Mouse (Mus musculus) spleen, adult 18-20 months (tissue): ENCODE data around the gene Il22.
A peak's percentile ranks its signal among the peaks of the same experiment; 100 is the strongest.
"Not testable (repeated sequence)": the region's sequence is repeated elsewhere in the genome, so short reads cannot be mapped to it uniquely, and the experiment has no call there.

Experiments
- DNase-seq, 2 experiments: peaks; one replicate each; pipeline ENCODE4 v3.0.0; 2022; ENCODE audit warnings: mixed read lengths in 2 of 2

Il22 gene

DNA sequence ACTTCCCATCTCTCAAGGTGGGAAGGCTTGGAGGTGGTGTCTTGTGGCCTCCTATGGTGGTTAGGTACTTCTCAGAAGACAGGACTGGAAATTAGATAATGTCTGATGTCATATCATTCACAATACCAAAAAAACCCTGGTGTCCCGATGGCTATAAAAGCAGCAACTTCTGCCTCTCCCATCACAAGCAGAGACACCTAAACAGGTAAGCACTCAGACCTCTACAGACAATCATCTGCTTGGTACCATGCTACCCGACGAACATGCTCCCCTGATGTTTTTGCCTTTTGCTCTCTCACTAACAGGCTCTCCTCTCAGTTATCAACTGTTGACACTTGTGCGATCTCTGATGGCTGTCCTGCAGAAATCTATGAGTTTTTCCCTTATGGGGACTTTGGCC, at the start of gene Il22:
Il22 (plus strand) TSS at position 301 of the 400 bp plus-strand sequence.
- no peak for DNase-seq

DNA sequence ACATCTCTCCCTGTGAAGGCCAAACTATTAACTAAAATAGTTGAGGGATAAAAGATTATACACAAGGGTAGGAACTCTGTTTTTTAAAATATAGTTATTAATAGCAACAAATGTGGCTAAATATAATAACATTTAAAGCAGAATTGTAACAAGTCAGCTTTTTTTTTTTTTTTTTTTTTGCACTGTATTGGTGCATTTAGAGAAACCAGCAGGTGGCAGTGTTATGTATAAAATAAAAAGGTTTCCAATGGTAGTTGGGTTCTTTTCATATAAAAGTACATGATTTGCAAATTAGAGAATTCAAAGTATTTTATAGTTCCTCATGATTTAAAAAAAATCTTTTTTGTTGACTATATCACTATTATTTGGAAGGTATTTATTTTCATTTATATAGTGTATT, 48.8 kb upstream of the Il22 start:
- DNase-seq = no peak

DNA sequence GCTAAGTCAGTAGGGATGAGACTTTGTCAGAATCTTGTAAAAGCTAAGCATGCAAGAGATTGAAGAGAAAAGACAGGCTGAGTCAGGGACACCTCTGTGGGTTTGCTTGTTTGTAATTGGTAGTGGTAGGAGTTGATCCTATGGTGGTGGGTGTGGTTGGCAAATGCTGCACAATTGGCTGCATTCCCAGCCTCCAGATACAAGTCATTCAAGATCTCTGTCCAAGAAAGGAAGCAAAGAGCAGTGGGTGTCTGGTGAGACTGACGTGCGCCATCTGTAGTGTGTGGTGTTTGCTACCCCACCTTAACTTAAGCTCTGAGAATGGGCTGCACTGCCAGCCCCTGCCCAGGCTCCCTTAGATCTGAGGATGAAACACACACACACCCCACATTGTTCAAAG, 43.6 kb upstream of the Il22 start:
- DNase-seq = no peak

GRCm38 (mm10) chr10:118169212-118169611, 35.5 kb upstream of the Il22 start:
- DNase-seq = no peak

DNA sequence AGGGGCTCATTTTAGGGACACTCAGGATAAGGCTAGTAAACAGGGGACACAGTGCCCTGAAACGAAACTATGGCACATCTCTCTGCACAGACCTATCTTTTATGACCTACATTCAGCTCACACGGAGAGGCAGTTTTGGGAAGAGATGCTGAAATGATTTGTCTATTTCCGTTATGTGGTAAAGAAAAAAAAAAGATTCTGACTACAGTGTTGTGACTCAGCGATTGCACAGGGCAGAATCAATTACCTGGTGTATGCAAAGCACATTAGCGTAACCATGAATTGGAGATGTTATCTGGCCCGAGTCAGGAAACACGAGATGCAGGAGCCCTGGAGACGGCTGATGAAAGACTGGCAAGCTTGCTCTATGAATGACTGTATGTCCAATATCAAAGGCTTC, 32.3 kb upstream of the Il22 start:
- no peak for DNase-seq

- no peak for DNase-seq
Observed at GRCm38 (mm10) chr10:118172876-118173275, 31.9 kb upstream of the Il22 start.

- DNase-seq = not testable (repeated sequence)
Observed at GRCm38 (mm10) chr10:118175542-118175941, 29.2 kb upstream of the Il22 start.

DNA sequence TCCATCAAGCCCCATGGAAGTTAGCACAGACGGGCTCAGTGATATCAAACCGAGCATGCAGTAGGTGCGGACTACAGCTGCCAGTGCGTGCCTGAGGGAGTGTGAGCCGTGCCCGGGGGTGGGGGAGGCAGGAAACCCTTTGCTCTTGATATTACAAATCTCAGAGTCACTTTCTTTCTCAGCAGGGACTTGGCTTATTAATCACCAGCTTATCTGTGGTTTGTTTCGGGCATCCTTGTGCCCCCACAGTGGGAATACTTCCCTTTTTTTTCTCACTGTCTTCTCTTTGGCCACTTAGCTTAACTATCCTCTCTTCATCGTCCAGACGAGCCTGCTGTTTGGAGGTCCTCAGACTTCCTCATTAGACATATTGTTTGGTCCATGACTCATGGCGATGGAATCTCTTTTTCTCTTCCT, 26.0 kb upstream of the Il22 start:
- no peak for DNase-seq

DNA sequence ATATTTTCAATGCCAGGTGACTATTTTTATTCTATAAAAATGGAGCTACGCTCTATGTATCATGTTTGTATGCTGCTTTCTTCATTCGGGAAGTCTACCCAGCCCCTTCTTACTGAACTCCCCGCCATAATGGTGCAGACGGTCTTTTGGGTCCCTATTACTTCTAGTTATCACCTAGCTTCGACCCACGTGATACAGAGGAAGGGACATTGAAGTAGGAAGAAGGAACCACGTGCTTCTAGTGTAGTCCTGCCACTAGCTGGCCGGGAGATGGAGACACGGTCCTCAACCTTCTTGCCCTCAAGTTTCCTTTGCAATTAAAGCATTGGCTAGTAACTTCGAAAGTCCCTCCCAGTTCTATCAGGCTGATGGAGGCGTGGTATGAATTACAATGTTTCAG, 25.5 kb upstream of the Il22 start:
- no peak for DNase-seq

DNA sequence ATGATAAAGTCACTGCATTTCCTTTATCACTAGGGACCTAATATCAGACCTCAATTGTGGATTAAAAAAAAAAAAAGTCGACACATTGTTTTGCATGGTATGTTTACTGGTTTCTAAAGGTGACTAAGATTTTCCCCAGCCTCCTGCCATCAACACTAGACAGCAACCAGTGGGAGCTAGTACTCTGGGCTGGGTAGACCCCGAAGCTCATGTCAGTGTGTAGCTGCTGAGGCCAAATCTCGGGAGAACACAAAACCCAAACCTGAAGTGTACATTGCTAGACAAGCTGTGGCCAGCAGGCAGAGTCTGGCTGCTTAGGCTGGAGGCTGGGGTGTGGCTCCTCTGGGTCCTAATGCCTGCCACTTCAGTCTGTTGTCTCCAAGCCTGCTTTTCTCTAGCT, 9.6 kb upstream of the Il22 start:
- DNase-seq = not testable (repeated sequence)

DNA sequence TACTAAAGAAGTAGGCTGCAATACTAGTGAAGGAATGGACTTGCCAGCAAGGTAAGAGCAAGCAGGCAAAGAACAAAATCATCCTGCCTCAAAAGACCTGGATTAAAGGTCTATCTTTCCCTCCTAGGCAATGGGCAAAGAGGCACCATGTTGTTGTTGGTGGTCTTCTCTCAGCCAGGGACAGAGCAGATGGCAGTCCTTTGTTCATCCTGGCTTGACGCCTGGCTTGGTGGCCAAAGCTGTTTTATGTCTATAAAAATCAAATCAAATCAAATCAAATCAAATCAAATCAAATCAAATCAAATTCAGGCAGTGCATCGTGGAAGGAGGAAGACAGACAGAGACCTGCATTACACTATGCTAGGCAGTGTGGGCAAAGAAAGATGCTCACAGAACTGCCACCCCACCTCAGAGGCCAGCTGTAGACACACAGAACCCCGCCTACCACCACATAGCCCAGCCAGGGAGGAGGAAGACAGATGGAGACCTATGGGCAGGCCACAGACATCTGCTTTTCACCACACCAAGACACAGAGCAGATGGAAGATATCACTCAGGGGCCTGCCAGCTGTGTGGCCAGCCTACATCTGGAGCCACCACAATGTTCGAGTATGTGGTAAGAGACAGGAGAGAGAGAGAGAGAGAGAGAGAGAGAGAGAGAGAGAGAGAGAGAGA, 11.1 kb downstream of the Il22 start:
- not testable (repeated sequence) for DNase-seq

DNA sequence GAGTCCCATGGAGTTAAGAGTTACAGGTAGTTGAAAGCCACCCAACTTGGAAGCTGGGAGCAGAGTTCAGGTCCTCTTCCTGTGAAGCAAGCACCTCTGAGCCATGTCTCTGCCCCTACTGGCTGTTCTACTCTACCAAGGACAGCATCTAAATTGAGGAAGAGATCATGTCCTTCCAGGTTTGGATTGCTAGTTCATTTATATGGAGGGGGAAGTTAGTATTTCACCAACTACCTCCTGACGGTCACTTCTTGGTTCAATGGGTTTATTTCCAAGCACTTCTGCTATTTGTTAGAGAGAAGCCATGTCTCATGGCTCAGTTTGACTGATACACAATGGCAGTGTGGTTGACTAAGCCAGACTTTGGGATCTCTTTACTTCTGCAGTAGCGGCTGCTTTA, 22.9 kb downstream of the Il22 start:
- DNase-seq = not testable (repeated sequence)

GRCm38 (mm10) chr10:118232607-118233006, 27.9 kb downstream of the Il22 start:
- not testable (repeated sequence) for DNase-seq

GRCm38 (mm10) chr10:118240680-118241079, 35.9 kb downstream of the Il22 start, which contains the start of gene Gm32717:
Gm32717 (minus strand) TSS chr10:118240780.
- not testable (repeated sequence) for DNase-seq

DNA sequence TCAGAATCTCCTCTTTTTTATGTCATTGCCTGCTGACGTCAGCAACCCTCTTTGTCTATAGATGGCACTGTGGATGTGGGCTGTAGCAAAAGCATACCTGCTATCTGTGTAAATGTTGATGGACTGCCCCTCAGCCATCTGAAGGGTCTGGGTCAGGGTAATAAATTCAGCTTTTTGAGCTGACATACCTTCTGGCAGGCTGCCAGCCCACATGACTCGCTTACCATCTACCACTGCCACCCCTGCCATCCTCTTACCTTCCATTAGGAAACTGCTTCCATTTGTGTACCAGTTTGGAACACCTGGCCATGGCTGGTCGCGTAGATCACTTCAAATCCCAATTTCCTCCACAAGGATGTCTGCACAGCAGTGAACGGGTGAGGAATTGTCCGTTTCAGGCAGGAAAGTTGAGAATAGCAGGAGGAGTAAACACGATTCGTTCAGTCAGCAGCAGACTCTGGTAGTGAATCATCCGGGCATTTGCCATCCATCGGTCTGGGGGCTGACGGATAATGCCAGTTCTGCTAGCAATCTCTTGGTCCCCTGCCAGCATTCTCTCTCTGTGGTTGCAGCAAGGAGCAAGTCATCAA, 44.4 kb downstream of the Il22 start:
- DNase-seq = not testable (repeated sequence)

- peak in 1 of 2 experiments; percentile 6 for DNase-seq
Observed at GRCm38 (mm10) chr10:118250852-118251295, 46.1 kb downstream of the Il22 start.

- not testable (repeated sequence) for DNase-seq
Observed at GRCm38 (mm10) chr10:118258388-118258787, 53.6 kb downstream of the Il22 start, which contains the start of gene Gm32802. Gm32802 (plus strand) TSS chr10:118258688.
